Mouse (Mus musculus): ENCODE results near the gene Wrap73. TPM values are rescaled to one million over a fixed set of nuclear protein-coding genes. Genes with fewer than 3 reads are reported as not detected.

Wrap73 gene
- total RNA-seq, 1 experiment, result 24.9 TPM

GRCm38 (mm10) chr4:154127273-154127672 is 14.9 kb upstream of the Wrap73 start:
- DNase-seq (ENCODE audit: low read depth, low spot score), result no peak
- in situ Hi-C loops (cut with MboI; ENCODE audit: low sequenced_read_pairs in 2 of 2, unreplicated experiment in 2 of 2), result no loop called here
- Histone ChIP-seq H3K4me1 (ENCODE audit: control insufficient read depth in 2 of 2, insufficient read depth in 2 of 2, low read length in 2 of 2, poor library complexity in 1 of 2) (no peaks in the 10 kb centered on the region), H3K9me3 (ENCODE audit: control insufficient read depth, insufficient read depth, low read depth, low read length) (no peaks in the 10 kb centered on the region), H3K4me3 (ENCODE audit: insufficient read depth in 1 of 2, low read depth in 1 of 2, low read length in 2 of 2, poor library complexity in 1 of 2, severe bottlenecking in 1 of 2) (no peak overlapping the region), H3K27ac (ENCODE audit: insufficient read depth, low read depth, low read length, poor library complexity, severe bottlenecking) (no peak overlapping the region), H3K36me3 (ENCODE audit: control insufficient read depth, insufficient read depth, low read length, poor library complexity, severe bottlenecking) (no peaks in the 10 kb centered on the region), H3K9ac (ENCODE audit: insufficient read depth, low read depth, low read length, poor library complexity, severe bottlenecking) (no peak overlapping the region)
- no peak for TF ChIP-seq HCFC1 (IDR thresholded peaks at IDR 0.05; ENCODE audit: borderline replicate concordance, insufficient read depth, low read length)
- no peak for TF ChIP-seq CHD2 (IDR thresholded peaks at IDR 0.05; ENCODE audit: low read depth, low read length)
- no peak for TF ChIP-seq ZNF384 (IDR thresholded peaks at IDR 0.05; ENCODE audit: low read depth, low read length)
- TF ChIP-seq MAFK (IDR thresholded peaks at IDR 0.05; ENCODE audit: insufficient read depth, low read depth, low read length), result no peak
- no peak for TF ChIP-seq ZC3H11A (IDR thresholded peaks at IDR 0.05; ENCODE audit: borderline replicate concordance, low read depth, low read length)

GRCm38 (mm10) chr4:154129950-154130349 is 12.2 kb upstream of the Wrap73 start:
- H3K4me1 ChIP-seq (ENCODE audit: control insufficient read depth in 2 of 2, insufficient read depth in 2 of 2, low read length in 2 of 2, poor library complexity in 1 of 2), result no peaks in the 10 kb centered on the region
- H3K9ac ChIP-seq (ENCODE audit: insufficient read depth, low read depth, low read length, poor library complexity, severe bottlenecking), result no peak overlapping the region
- H3K36me3 ChIP-seq (ENCODE audit: control insufficient read depth, insufficient read depth, low read length, poor library complexity, severe bottlenecking), result no peaks in the 10 kb centered on the region
- no peaks in the 10 kb centered on the region for H3K9me3 ChIP-seq (ENCODE audit: control insufficient read depth, insufficient read depth, low read depth, low read length)
- H3K27ac ChIP-seq (ENCODE audit: insufficient read depth, low read depth, low read length, poor library complexity, severe bottlenecking), result no peak overlapping the region
- in situ Hi-C loops (cut with MboI; ENCODE audit: low sequenced_read_pairs in 2 of 2, unreplicated experiment in 2 of 2), result no loop called here
- DNase-seq (ENCODE audit: low read depth, low spot score), result no peak
- no peak overlapping the region for H3K4me3 ChIP-seq (ENCODE audit: insufficient read depth in 1 of 2, low read depth in 1 of 2, low read length in 2 of 2, poor library complexity in 1 of 2, severe bottlenecking in 1 of 2)
- TF ChIP-seq CHD2 (IDR thresholded peaks at IDR 0.05; ENCODE audit: low read depth, low read length), result no peak
- TF ChIP-seq MAFK (IDR thresholded peaks at IDR 0.05; ENCODE audit: insufficient read depth, low read depth, low read length), result no peak
- no peak for TF ChIP-seq ZNF384 (IDR thresholded peaks at IDR 0.05; ENCODE audit: low read depth, low read length)
- no peak for TF ChIP-seq ZC3H11A (IDR thresholded peaks at IDR 0.05; ENCODE audit: borderline replicate concordance, low read depth, low read length)
- TF ChIP-seq HCFC1 (IDR thresholded peaks at IDR 0.05; ENCODE audit: borderline replicate concordance, insufficient read depth, low read length), result no peak

- Histone ChIP-seq H3K27ac (ENCODE audit: insufficient read depth, low read depth, low read length, poor library complexity, severe bottlenecking) (no peak overlapping the region), H3K4me1 (ENCODE audit: control insufficient read depth in 2 of 2, insufficient read depth in 2 of 2, low read length in 2 of 2, poor library complexity in 1 of 2) (no peaks in the 10 kb centered on the region), H3K36me3 (ENCODE audit: control insufficient read depth, insufficient read depth, low read length, poor library complexity, severe bottlenecking) (no peaks in the 10 kb centered on the region), H3K4me3 (ENCODE audit: insufficient read depth in 1 of 2, low read depth in 1 of 2, low read length in 2 of 2, poor library complexity in 1 of 2, severe bottlenecking in 1 of 2) (no peak overlapping the region), H3K9ac (ENCODE audit: insufficient read depth, low read depth, low read length, poor library complexity, severe bottlenecking) (no peak overlapping the region), H3K9me3 (ENCODE audit: control insufficient read depth, insufficient read depth, low read depth, low read length) (no peaks in the 10 kb centered on the region)
- DNase-seq (ENCODE audit: low read depth, low spot score), result no peak
- TF ChIP-seq CHD2 (IDR thresholded peaks at IDR 0.05; ENCODE audit: low read depth, low read length), result no peak
- TF ChIP-seq MAFK (IDR thresholded peaks at IDR 0.05; ENCODE audit: insufficient read depth, low read depth, low read length), result no peak
- TF ChIP-seq ZNF384 (IDR thresholded peaks at IDR 0.05; ENCODE audit: low read depth, low read length), result no peak
- in situ Hi-C loops (cut with MboI; ENCODE audit: low sequenced_read_pairs in 2 of 2, unreplicated experiment in 2 of 2), result no loop called here
Observed at GRCm38 (mm10) chr4:154131894-154132293, 10.3 kb upstream of the Wrap73 start.

DNA sequence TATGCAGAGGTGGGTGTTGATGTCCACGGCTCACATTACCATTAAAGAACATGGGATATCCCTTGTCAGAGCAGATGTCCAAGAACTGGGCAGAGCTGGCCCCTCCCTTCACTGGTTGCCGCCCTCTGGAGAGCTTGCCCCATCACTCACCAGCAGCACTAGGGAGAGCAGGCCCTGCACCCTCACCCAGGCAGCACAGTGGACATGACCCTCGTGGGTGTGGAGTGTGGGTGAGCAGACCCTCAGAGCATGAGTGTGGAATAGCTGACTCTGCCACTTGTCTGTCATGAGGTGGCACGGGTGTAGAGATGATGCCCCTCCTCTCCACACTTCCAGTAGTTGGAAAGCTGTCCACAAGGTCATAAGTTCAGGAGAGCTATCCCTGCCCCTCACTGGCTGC is 7.4 kb upstream of the Wrap73 start:
- Histone ChIP-seq H3K36me3 (ENCODE audit: control insufficient read depth, insufficient read depth, low read length, poor library complexity, severe bottlenecking) (no peaks in the 10 kb centered on the region), H3K4me3 (ENCODE audit: insufficient read depth in 1 of 2, low read depth in 1 of 2, low read length in 2 of 2, poor library complexity in 1 of 2, severe bottlenecking in 1 of 2) (no peak overlapping the region), H3K9me3 (ENCODE audit: control insufficient read depth, insufficient read depth, low read depth, low read length) (no peaks in the 10 kb centered on the region), H3K9ac (ENCODE audit: insufficient read depth, low read depth, low read length, poor library complexity, severe bottlenecking) (no peak overlapping the region), H3K27ac (ENCODE audit: insufficient read depth, low read depth, low read length, poor library complexity, severe bottlenecking) (no peak overlapping the region), H3K4me1 (ENCODE audit: control insufficient read depth in 2 of 2, insufficient read depth in 2 of 2, low read length in 2 of 2, poor library complexity in 1 of 2) (no peaks in the 10 kb centered on the region)
- TF ChIP-seq MAFK (IDR thresholded peaks at IDR 0.05; ENCODE audit: insufficient read depth, low read depth, low read length), result no peak
- TF ChIP-seq CHD2 (IDR thresholded peaks at IDR 0.05; ENCODE audit: low read depth, low read length), result no peak
- TF ChIP-seq ZNF384 (IDR thresholded peaks at IDR 0.05; ENCODE audit: low read depth, low read length), result no peak
- no peak for TF ChIP-seq HCFC1 (IDR thresholded peaks at IDR 0.05; ENCODE audit: borderline replicate concordance, insufficient read depth, low read length)
- TF ChIP-seq ZC3H11A (IDR thresholded peaks at IDR 0.05; ENCODE audit: borderline replicate concordance, low read depth, low read length), result no peak
- in situ Hi-C loops (cut with MboI; ENCODE audit: low sequenced_read_pairs in 2 of 2, unreplicated experiment in 2 of 2), result no loop called here
- DNase-seq (ENCODE audit: low read depth, low spot score), result no peak

- Histone ChIP-seq H3K36me3 (ENCODE audit: control insufficient read depth, insufficient read depth, low read length, poor library complexity, severe bottlenecking) (no peaks in the 10 kb centered on the region), H3K4me1 (ENCODE audit: control insufficient read depth in 2 of 2, insufficient read depth in 2 of 2, low read length in 2 of 2, poor library complexity in 1 of 2) (peaks cover 0 to 2% of the 10 kb centered on the region in 2 experiments; a peak in 1 of 4 replicates), H3K27ac (ENCODE audit: insufficient read depth, low read depth, low read length, poor library complexity, severe bottlenecking) (no peak overlapping the region), H3K9me3 (ENCODE audit: control insufficient read depth, insufficient read depth, low read depth, low read length) (no peaks in the 10 kb centered on the region), H3K4me3 (ENCODE audit: insufficient read depth in 1 of 2, low read depth in 1 of 2, low read length in 2 of 2, poor library complexity in 1 of 2, severe bottlenecking in 1 of 2) (no peak overlapping the region), H3K9ac (ENCODE audit: insufficient read depth, low read depth, low read length, poor library complexity, severe bottlenecking) (no peak overlapping the region)
- no peak for DNase-seq (ENCODE audit: low read depth, low spot score)
- in situ Hi-C loops (cut with MboI; ENCODE audit: low sequenced_read_pairs in 2 of 2, unreplicated experiment in 2 of 2), result no loop called here
- TF ChIP-seq ZNF384 (IDR thresholded peaks at IDR 0.05; ENCODE audit: low read depth, low read length), result no peak
- TF ChIP-seq HCFC1 (IDR thresholded peaks at IDR 0.05; ENCODE audit: borderline replicate concordance, insufficient read depth, low read length), result no peak
- no peak for TF ChIP-seq ZC3H11A (IDR thresholded peaks at IDR 0.05; ENCODE audit: borderline replicate concordance, low read depth, low read length)
- TF ChIP-seq CHD2 (IDR thresholded peaks at IDR 0.05; ENCODE audit: low read depth, low read length), result no peak
- no peak for TF ChIP-seq MAFK (IDR thresholded peaks at IDR 0.05; ENCODE audit: insufficient read depth, low read depth, low read length)
Observed at GRCm38 (mm10) chr4:154137139-154137538, 5.0 kb upstream of the Wrap73 start.

All from ES-E14 (cell line).